Mouse (Mus musculus) gastrocnemius, postnatal 36 days (tissue): ENCODE measurements around the gene Msh4. TPM values are rescaled to one million over a fixed set of nuclear protein-coding genes. Genes with fewer than 3 reads are reported as not detected.

Experiments
- DNase-seq, 2 experiments: peaks; one replicate each; pipeline ENCODE4 v3.0.0; 2022
- intact Hi-C: fragments of 180-260 bp; cut with DNase I; formaldehyde crosslinking; loops from one replicate; pipeline ENCODE4 v1.15.1; 2025
- long read RNA-seq, 2 experiments: library from polyadenylated mRNA; stranded (forward); transcript quantifications; one replicate each; pipeline ENCODE4 v2.0.0; 2021
- total RNA-seq, 2 experiments: library from RNA; stranded (reverse); gene quantifications; 2 replicates each; pipeline ENCODE4 v1.2.3; 2021

Gene Msh4
- not detected for total RNA-seq
- long read RNA-seq, experiment 1, result 0 reads
- long read RNA-seq, experiment 2, result 0 reads

DNA sequence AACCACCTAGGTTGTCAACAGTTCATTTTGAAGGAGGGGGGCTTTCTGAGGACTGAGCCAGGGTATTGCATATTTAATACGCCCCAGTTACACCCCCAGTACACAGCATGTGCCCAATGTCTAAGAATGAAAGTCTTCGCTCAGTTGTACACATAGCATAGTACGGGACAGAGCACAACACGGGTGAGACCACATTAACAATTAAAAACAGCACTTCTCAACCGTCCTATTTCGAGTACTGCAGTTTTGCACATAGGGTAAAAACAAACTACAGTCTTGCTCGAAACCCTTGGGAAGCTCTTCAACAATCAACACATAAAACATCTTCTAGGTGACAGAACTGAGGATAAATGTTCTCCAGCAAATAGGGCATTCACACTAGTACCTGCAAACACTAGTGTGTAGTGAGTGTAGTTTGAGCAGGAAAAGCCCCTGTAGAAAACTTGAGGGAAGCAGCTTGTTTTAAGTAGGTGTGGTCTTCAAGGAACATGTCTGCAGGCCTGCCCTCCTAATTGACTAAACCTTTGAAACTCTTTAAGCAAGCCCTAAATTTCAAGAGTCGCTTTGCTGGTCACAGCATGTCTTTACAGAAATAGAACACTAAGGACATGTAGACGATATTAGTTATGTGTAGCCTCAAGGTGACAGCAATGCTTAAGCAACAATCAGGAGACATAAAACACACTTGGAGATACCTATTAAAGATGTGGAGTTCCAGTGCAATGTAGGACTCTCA is at the start of gene Msh4:
TSS of gene Msh4 (minus strand) at position 3 of the 736 bp plus-strand sequence.
- no peak for DNase-seq
- intact Hi-C loops, result no loop called here

DNA sequence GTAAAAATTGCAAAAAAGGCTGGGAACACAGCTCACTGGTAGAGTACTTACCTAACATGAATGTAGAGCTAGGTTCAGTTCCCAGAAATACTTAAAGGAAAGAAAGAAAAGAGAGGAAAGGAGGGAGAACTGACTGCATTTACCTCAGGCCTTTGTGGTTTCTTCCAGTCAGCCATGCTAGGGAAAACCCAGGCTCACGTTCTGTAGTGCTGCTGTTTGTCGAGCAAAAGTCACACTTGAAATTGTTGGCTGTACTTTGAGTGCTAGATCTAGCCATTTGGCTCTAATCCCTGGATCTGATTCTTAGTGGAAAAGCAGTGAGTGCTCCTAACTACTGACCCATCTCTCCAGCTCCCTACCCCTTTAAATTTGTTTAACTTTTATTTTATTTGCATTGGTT is 42.2 kb upstream of the Msh4 start:
- DNase-seq, result no peak
- intact Hi-C loops, result loop anchor here (10.0 kb wide), 1 partner anchor 647 kb away; the partner anchor contains the start of genes Cryz and Tyw3

DNA sequence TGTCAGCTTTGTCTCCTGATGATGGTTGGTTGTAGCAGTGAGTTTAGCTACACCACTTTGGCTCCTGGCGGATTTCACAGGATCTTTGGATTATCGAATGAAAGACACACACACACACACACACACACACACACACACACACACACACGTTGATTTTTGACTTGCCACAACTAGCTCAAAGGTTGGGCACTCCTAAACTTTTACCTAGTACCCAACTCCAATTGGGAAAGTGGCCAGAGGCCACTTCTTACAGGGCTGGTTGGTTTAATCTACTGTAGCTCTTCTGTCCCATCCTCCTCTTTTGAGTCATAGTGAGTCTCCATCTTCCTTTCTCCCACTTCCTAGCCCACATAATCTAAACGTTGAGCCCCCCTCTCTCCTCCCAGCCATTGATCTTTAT is 41.3 kb upstream of the Msh4 start:
- intact Hi-C loops, result loop anchor here (10.0 kb wide), 1 partner anchor 648 kb away; the partner anchor contains the start of genes Cryz and Tyw3
- DNase-seq, result no peak

DNA sequence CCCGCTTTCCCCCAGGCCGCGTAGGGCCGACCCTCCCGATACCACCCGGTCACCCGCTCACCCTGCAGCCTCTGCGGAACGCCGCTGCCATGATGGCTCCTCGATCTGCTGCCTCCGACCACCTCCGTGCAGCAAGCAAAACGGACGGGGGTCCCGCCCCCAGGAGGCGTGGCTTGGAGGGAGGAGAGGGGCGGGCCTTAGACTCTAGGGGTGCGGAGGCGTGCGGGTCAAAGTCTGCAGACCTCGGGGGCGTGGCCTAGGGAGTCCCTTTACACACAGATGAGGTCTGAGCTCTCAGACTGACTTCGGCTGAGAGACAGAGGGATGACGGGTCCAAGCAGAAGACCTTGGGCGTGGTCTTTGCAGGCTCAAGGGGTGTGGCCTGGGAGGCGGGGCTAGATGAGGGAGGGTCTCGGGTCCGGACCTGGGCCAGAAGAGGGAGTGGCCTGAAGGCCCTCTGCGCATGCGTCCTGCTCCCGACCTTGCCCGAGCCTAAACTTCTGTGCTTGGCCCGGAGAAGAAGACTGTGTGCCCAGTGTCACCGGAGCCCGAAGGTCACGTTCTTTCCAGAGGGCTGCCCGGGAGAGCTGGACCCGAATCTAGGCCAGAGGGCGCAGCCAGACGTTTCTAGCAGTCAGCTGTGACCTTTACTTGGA is 38.5 kb upstream of the Msh4 start, which contains the start of gene Acadm:
TSS of gene Acadm (minus strand) at position 298 of the 656 bp plus-strand sequence.
- intact Hi-C loops, result loop anchor here (2.0 to 10.0 kb wide), 2 partner anchors 32 to 650 kb away; partner anchors contain the start of genes Cryz, Rabggtb and Tyw3
- DNase-seq, result peak; percentile 98

DNA sequence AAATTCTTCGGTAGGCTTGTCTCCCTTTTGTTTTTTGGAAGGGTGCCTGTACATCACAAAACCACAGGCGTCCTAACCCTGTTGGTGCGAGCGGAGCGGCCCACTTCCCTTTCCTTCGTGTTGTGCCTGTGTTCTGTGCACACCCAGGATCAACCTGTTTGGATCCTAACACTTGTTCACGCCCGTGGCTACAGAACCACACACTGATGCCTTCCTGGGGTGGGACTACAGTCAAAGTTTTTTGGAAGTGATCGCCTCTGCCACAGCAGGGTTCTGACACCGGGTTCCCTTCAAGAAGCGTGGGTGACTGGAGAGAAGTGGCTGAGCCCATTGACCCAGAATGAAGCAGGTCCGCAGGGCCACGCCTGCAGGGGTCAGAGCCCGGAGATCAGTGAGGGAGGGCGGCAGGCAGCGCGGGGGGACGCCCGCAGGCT is 38.0 kb upstream of the Msh4 start:
- no peak for DNase-seq
- intact Hi-C loops, result loop anchor here (2.0 to 10.0 kb wide), 2 partner anchors 31 to 651 kb away; partner anchors contain the start of genes Cryz, Rabggtb and Tyw3

DNA sequence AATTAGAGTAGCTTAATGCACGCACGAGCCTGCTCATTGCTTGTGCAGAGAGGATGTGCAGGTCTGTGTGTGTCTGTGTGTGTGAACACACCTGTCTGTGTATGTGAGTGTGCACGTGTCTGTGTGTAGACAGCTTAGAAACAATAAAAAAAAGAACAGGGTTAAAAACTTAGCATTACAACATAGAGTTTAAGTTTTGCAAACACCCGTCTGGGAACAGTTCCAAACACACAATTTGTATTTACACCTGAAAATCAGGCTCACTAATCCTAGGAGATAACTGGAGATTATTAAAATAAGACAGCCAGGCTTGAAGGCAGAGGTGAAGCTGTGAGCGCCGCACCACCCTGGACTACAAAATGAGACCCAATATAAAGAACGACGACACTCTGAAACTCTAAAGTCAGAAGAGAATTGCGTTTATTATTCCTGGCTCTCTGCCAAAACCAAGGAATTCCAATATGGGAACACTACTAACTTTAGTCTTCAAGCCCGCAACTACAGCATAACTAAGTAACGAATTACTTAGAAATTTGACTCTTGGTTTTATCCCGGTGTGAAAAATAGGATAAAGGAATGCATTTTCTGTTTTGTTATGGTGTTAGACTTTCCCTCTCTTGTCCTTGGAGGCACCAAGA is 37.2 kb upstream of the Msh4 start:
- intact Hi-C loops, result loop anchor here (10.0 kb wide), 1 partner anchor 652 kb away; the partner anchor contains the start of genes Cryz and Tyw3
- no peak for DNase-seq

DNA sequence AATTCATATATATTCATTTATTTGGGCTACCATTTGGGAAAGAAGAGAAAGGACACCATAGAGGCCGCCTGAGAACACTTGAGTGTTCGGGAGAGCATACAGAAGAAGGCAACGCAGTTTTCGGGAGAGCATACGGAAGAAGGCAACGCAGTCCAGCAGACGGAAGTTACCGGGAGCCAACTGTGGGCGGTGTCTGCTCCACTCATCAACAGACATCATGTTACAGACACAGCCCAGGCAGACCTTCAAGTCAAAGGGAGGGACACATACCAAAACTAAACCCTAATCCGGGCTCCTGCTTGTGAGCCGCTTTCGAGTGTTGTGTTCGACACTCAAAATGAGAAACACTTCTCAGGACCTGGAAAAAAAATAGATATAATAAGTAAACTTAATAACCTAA is 35.7 kb upstream of the Msh4 start:
- DNase-seq, result no peak
- intact Hi-C loops, result loop anchor here (10.0 kb wide), 1 partner anchor 653 kb away; the partner anchor contains the start of genes Cryz and Tyw3

DNA sequence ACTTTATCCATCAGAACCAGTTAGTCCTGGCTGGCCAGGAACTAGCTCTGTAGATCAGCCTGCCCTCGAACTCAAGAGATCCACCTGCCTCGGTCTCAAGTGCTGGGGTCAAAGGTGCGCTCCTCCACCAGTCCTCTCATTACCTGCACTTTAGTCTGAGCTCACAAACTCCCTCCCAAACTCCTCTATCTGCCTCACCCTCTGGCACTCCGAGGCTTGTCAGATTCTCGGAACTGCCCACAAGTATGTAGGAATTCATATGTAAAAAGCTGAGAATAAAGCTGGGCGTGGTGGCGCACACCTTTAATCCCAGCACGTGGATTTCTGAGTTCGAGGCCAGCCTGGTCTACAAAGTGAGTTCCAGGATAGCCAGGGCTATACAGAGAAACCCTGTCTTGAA is 34.5 kb upstream of the Msh4 start:
- intact Hi-C loops, result loop anchor here (10.0 kb wide), 1 partner anchor 654 kb away; the partner anchor contains the start of genes Cryz and Tyw3
- no peak for DNase-seq

DNA sequence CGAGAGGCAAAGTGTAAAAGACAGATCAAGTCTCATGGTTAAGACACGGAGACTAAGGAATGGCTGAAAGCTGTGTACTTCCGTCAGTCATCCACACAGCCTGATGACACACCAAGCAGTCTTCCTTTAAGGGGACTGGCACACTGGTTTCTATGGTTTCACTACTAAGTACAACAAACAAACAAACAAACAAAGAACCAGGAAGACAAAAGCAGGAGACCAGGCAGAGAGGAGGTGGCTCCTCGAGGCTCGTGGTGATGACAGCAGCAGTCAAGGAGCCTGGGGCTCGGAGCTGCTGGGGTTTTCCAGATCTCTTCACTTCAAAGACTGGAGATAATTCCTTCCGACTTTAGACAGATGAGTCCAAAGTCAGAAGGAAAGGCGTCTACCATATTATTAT is 34.1 kb upstream of the Msh4 start:
- no peak for DNase-seq
- intact Hi-C loops, result loop anchor here (10.0 kb wide), 1 partner anchor 655 kb away; the partner anchor contains the start of genes Cryz and Tyw3

DNA sequence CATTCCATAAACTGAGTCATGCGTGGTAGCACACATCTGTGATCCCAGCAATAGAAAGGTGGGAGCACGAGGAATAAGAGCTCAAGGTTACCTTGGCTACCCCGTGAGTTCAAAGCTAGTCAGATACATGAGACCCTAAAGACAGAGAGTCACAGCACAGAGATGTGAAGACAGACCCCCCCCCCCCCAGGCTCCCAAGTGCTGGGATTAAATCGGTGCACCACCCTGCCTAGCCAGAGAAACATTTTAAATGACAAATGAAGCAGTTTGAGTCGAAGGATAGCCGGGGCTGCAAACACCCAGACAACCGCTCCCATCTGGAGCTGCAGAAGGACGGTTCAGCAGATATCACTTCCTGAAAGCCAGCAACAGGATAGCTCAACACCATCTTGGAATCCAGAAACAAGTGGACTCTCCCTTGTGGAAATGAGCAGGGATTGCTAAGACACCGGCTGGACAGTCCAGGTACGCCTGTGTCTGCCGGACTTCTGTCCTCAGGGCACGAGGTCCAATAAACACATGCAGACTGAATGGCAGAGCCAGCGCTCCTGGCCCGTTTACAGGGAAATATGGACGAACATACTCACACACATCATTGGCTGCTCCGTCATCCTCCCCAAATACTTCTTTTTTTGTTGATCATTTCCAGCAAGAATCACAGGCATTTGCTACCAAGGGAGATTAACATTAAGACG is 31.3 kb upstream of the Msh4 start:
- DNase-seq, result no peak
- intact Hi-C loops, result no loop called here

DNA sequence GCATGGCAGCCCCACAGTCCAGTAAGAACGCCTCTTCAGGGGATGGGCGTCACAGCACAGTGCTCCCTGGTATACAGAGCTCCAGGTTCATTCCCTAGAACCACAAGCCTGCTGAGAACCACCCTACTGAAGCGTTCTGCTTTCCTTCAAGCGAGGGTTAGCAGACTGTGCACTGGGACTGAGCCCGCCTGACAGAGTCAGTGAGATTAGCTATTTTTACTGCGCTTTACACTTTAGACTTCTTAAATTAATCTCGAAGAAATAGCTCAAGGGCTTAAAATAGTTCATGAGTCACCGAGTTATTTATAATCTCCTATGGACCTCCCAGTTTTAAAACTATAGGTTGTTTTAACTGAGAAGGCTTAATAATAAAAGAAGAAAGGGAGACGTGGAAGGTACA is 29.9 kb upstream of the Msh4 start:
- intact Hi-C loops, result no loop called here
- no peak for DNase-seq

DNA sequence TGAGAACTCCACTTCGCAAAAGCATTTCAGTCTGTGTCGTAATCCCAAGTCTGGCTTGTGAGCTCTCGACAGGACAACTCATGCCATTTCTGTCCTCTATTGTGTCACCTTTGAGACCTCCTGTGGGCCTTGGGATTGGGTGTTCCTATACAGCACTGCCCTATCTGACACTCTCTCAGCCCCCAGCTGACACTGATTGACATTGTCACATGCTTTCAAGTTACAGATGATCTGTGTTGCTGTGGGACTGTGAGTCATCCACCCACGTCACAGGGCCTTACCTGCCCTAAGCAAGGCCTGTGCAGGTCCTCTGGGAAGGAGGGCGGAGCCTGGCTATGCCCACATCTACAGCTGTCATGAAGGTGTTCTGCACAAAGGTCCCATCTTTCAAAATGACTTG is 26.5 kb upstream of the Msh4 start:
- no peak for DNase-seq
- intact Hi-C loops, result no loop called here

DNA sequence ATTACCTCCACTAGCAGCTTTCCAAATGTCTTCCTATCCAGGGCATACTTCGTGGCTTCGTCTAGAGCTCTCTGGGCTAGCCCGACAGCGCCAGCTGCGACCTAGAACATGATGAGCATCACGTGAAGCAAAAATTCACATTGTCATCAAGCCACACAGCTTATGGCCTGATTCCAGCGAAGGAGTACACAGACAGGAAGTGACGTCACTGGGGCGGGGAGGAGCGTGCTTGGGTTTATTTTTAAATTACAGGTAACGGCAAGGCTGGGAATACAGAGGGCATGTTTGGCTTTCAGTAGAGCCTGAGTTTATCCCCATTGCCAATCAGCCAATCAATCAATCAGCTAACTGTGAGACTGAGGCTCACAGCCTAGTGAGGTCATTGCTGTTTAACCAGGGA is 23.6 kb upstream of the Msh4 start:
- DNase-seq, result no peak
- intact Hi-C loops, result no loop called here

DNA sequence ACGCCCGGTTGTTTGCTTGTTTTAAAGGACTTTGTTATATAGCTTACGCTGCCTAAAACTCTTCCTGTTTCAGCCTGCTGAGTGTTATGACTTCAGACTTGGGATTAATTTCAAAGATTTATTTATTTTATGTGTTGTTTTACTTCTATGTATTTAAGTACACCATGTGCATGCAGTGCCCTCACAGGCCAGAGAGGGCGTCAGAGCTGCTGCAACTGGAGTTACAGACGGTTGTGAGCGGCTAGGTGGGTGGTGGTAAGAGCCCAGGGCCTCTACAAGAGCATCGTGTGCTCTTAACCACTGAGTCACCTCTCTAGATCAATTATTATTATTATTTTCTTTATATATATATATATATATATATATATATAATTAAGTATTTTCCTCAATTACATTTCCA is 20.4 kb upstream of the Msh4 start:
- DNase-seq, result no peak
- intact Hi-C loops, result no loop called here

DNA sequence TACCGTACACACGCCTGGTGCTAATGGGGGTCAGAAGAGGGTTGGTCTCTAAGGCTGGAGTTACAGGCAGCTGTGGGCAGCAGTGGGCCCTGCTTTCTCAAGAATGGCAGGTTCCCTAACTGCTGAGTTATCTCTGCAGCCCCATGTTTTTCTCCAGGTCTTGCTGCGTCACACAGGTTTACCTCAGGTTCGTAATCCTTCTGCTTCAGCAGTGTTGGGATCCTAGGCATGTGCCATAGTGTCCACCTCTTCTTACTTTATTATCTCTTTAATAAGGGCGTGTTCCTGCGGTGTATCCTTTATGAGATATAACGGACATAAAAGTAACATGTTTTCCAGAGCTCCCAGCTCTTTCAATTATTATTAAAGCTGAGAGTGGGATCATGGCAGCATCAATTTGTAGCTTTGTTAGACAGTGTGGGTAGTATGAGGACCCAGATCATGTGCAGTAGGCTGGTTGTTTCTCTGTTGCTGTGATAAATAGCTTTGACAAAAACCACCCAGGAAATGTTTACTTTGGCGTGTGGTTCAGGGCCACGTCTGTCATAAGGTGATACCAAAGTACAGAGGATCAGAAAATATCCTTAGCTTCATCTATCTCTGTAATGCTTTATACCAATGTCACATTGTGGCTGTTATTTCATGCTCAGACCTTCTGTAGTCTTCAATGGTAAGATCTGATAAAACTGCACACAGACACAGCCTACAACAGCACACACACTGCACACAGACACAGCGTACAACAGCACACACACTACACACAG is 15.4 kb upstream of the Msh4 start:
- intact Hi-C loops, result no loop called here
- DNase-seq, result no peak

DNA sequence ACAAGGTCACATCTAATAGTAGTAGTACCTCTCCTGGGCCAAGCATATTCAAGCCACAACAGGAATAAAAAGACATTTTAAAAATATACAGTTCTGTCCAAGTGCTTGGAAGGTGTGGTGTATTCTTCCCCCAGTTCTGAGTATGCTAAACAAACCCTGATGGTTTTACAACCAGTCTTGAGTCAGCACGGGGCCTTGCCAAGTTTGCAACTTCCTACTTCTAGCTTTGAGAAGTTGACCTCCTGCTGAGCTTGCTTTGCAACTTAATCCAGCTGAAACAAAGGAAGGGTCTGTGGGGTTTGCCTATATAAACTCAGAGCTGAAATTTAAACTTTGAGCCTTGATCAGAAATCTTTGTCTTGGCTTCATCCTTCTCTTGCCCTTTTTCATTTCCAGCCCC is 11.3 kb upstream of the Msh4 start:
- intact Hi-C loops, result no loop called here
- no peak for DNase-seq

DNA sequence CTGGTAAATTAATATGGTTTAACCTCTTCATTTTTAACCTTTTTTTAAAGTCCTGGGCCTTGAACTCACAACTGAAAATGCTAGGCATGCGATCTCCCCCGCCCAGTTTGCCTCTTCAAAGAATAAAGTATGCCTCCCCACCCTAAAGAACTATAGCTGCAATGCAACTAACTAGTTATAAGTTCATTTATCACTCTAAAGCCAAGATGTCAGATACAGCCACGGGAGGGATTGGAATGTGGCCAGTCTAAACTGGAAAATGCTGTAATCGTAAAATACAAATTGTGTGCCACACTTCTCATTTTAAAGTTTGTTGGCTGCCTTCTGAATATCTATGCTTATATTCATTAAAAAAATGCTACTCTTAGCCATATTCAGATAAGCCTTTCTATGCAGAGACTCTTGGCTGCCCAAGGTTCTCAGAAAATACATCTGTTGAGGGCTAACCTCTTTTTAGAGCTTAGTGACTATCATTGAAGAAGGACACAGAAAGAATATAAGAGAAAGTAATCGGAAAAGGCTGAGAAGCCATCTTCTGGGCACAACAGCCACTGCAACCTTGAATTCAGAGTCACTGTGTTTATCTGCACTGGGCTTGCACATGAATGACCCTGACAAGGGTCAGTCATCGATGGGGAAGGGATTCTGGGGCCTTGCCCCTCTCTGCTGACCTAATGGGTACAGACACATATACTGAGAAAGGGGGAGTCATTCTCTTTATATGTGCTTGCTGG is 7.7 kb upstream of the Msh4 start:
- intact Hi-C loops, result loop anchor here (2.0 kb wide), 1 partner anchor 31 kb away; the partner anchor contains the start of gene Acadm
- DNase-seq, result no peak
